Mouse (Mus musculus): ENCODE results near the gene Dppa3. TPM values are rescaled to one million over a fixed set of nuclear protein-coding genes. Genes with fewer than 3 reads are reported as not detected.
A peak's percentile ranks its signal among the peaks of the same experiment; 100 is the strongest.

Gene Dppa3
- polyA plus RNA-seq, 1 experiment from 2014 or later = not detected

DNA sequence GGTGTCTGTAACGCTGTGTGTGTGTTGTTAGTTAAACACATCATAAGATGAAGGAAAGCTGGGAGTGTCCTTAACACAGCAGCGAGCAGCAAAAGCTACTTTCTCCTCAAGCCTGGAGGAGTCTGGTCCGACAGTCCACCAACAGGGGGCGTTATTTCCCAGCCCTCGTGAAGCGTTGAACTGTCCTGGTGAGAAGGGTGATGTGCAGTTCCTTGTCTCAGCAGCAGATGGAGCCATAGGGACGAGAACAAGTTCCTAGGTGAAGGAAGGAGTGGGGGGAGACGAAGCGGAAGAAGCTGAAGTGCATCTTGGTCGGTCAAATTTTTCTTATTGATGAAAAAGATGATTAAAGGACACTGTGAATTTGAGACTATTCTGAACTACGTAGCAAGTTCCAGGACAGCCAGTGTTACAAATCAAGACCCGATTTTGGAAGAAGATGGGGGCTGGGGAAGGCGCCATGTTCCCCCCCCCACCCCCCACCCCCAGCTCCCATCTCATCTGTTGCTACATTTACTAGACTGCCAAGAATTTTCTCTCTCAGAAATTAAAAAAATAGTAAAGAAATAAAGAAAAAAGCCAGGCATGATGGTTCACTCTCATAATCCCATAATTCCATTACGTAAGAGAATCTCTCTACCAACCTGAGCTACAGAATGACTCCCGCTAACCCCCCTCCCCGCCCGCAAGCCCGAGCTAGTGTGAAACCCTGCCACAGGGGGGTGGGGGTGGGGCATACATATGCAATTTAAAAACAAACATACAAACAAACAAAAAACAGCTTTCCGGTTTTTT lies 43.4 kb downstream of the Dppa3 start:
- 7% methylated on average over 19 of the region's 19 CpGs for WGBS
- ATAC-seq (replicated peaks; ENCODE audit: insufficient number of reproducible peaks, insufficient read depth, low FRiP score, low read depth) = peak; percentile 48
- Histone ChIP-seq H3K4me1 (replicated peaks) (peaks cover 18% of the 10 kb centered on the region), H3K9me3 (replicated peaks) (no peaks in the 10 kb centered on the region), H3K27me3 (no peaks in the 10 kb centered on the region), H3K4me3 (peak overlapping the region; percentile 52), H3K27ac (no peak overlapping the region), H3K36me3 (no peaks in the 10 kb centered on the region), H3K9ac (peak overlapping the region; percentile 42; the same call in 1 of the 2 replicates), H3K4me2 (peak overlapping the region; percentile 73)

DNA sequence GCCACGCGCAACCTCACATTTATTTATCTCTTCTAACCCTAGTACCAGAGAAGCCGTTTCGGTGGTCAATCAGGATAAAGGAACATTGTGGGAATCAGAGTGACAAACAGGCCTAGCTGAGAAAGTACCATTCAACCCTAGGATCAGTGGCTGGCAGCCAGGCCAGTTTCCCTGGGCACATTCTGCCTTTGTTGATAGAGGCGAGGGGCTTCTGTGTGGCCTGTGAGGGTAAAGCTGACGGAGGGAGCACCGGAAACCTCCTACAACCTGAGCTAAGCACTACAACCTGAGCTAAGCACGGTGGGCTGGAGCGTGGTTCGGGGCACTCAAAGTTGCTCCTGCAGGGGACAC lies 44.0 kb downstream of the Dppa3 start:
- Histone ChIP-seq H3K27me3 (no peaks in the 10 kb centered on the region), H3K4me2 (peak overlapping the region; percentile 73), H3K9me3 (replicated peaks) (no peaks in the 10 kb centered on the region), H3K27ac (no peak overlapping the region), H3K4me1 (replicated peaks) (peaks cover 18% of the 10 kb centered on the region), H3K4me3 (peak overlapping the region; percentile 52), H3K36me3 (no peaks in the 10 kb centered on the region), H3K9ac (no peak overlapping the region)
- no peak for ATAC-seq (replicated peaks; ENCODE audit: insufficient number of reproducible peaks, insufficient read depth, low FRiP score, low read depth)
- 35% methylated on average over 10 of the region's 10 CpGs for WGBS

DNA sequence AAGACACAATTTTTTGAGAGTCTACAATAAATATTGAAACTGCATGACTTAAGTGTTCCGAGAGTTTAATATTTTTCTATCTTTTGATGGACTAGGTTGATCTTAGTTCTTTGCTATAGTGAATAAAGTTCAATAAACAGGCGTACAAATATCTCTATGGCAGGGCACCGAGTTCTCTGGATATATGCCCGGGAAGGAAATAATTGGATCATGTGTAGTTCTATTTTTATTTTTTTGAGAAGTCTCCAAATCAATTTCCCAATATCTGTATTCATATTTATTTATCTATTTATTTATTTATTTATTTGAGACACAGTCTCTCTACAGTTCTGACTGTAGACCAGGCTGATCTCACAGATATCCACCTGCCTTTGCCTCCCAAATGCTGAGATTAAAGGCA lies 44.6 kb downstream of the Dppa3 start:
- Histone ChIP-seq H3K4me3 (no peak overlapping the region), H3K27ac (no peak overlapping the region), H3K9me3 (replicated peaks) (no peaks in the 10 kb centered on the region), H3K27me3 (no peaks in the 10 kb centered on the region), H3K9ac (no peak overlapping the region), H3K36me3 (no peaks in the 10 kb centered on the region), H3K4me2 (no peak overlapping the region), H3K4me1 (replicated peaks) (peaks cover 18% of the 10 kb centered on the region)
- no peak for ATAC-seq (replicated peaks; ENCODE audit: insufficient number of reproducible peaks, insufficient read depth, low FRiP score, low read depth)
- WGBS = 91% methylated on average over 4 of the region's 4 CpGs

DNA sequence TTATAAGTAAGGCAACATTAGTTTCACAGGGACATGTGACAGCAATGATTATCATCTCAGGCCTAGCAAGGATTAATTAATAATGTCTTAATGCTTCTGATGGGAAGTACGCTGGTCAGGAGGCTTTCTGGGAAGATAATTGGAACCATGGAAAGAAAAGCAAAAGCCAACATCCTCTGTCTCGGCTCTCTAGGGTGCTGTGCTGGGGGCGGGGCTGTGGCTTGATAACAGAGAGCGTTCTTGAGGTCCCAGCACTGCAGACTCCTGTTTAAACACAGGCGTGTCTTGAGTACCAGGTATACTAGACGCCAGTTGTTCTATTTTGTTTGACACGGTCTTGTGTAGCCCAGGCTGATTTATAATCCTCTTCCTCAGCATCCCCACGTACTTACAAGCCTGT lies 46.5 kb downstream of the Dppa3 start:
- Histone ChIP-seq H3K36me3 (no peaks in the 10 kb centered on the region), H3K4me2 (no peak overlapping the region), H3K27me3 (no peaks in the 10 kb centered on the region), H3K27ac (no peak overlapping the region), H3K9me3 (replicated peaks) (no peaks in the 10 kb centered on the region), H3K9ac (no peak overlapping the region), H3K4me3 (no peak overlapping the region), H3K4me1 (replicated peaks) (peaks cover 8% of the 10 kb centered on the region; the same call in 1 of the 2 replicates)
- 36% methylated on average over 8 of the region's 8 CpGs for WGBS
- no peak for ATAC-seq (replicated peaks; ENCODE audit: insufficient number of reproducible peaks, insufficient read depth, low FRiP score, low read depth)

Other genes starting within 250 kb of the Dppa3 start
- 0.94 and 4.5 TPM in 2 replicates for gene Rimklb, start 127.6 kb upstream of the Dppa3 start, polyA plus RNA-seq (2015; fragmentation: Nextera tagmentation; extraction: Ambion mirVana)
- 32.9 and 36.3 TPM in 2 replicates for gene Mfap5, start 120.6 kb upstream of the Dppa3 start, polyA plus RNA-seq (2015; fragmentation: Nextera tagmentation; extraction: Ambion mirVana)
- gene Aicda, start 72.6 kb upstream of the Dppa3 start, polyA plus RNA-seq (2015; fragmentation: Nextera tagmentation; extraction: Ambion mirVana) = 0.14 TPM in 1 of 2 replicates, not detected in the other
- 3.3 and 5.7 TPM in 2 replicates for gene Apobec1, start 24.0 kb upstream of the Dppa3 start, polyA plus RNA-seq (2015; fragmentation: Nextera tagmentation; extraction: Ambion mirVana)
- 0.11 and 0.33 TPM in 2 replicates for gene Gdf3, start 16.3 kb upstream of the Dppa3 start, polyA plus RNA-seq (2015; fragmentation: Nextera tagmentation; extraction: Ambion mirVana)
- gene Nanog, start 81.1 kb downstream of the Dppa3 start, polyA plus RNA-seq (2015; fragmentation: Nextera tagmentation; extraction: Ambion mirVana) = 0.56 and 0.79 TPM in 2 replicates
- gene Slc2a3, start 175.2 kb downstream of the Dppa3 start, polyA plus RNA-seq (2015; fragmentation: Nextera tagmentation; extraction: Ambion mirVana) = 8.4 and 12.2 TPM in 2 replicates
- gene Foxj2, start 193.5 kb downstream of the Dppa3 start, polyA plus RNA-seq (2015; fragmentation: Nextera tagmentation; extraction: Ambion mirVana) = 5.0 and 6.7 TPM in 2 replicates
- gene C3ar1, start 229.8 kb downstream of the Dppa3 start, polyA plus RNA-seq (2015; fragmentation: Nextera tagmentation; extraction: Ambion mirVana) = 2.8 and 4.3 TPM in 2 replicates
- 48.3 and 49.5 TPM in 2 replicates for gene Necap1, start 248.1 kb downstream of the Dppa3 start, polyA plus RNA-seq (2015; fragmentation: Nextera tagmentation; extraction: Ambion mirVana)

Data from heart, embryonic 15.5 days (tissue).